Mouse (Mus musculus) frontal cortex, postnatal 10 days (tissue): ENCODE data around the gene Trak2.
A peak's percentile ranks its signal among the peaks of the same experiment; 100 is the strongest.
"Not testable (repeated sequence)": the region's sequence is repeated elsewhere in the genome, so short reads cannot be mapped to it uniquely, and the experiment has no call there.

ENCODE experiments used
- DNase-seq, 2 experiments: peaks; one replicate each; pipeline ENCODE4 v3.0.0; 2022; ENCODE audit warnings: low spot score in 2 of 2, mixed read lengths in 1 of 2

Trak2 gene

DNA sequence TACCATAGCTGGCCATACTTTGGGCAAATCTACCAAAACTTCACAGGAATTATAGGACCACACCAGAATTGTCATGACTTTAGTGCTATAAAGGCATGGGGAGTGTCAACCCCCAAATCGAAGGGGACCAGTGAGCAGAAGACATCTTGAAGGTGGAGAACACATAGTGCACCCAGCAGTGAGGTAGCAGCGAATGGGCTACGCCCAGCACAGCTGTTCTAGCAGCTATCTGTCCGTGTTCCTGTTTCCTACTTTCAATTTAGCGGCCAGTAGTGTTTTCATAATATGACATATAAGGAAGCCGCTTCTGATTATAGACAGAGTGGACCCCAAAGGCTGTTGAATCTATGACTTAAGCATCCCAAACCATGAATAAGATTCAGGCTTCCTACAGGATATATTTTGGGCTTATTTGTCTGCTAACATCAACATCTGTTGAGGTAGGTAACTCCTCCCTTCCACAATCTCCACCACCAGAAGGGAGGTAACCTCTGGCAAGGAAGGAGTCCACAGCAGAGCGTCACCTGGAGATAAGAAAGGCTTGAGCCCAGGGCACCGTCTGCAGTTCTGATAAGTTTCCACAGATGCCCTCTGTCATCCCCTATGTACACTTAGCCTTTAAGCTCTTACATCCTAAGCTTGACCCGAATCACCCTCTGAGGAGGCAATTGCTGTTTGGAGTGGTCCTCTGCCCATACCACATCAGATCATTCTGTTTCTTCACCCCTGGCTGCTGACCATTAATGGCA is 19.4 kb downstream of the Trak2 start:
- no peak for DNase-seq

DNA sequence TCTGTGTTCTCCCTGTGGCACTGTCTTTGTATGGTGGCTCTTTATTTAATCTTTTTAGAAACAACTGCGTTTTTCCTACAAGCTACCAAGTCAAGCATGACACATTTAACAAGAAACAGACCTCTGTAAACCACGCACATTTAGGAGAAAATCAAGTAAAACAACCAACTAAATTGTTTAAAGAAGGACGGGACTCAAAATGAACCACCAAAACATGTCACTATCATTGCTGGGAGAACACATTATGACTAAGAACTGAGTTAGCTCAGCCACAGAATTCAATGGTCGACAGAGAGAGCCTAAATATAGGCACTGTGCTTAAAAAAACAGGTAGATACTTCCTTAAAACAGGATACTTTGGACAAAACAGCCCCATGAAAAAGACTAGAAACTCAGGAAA is 20.2 kb downstream of the Trak2 start:
- no peak for DNase-seq

DNA sequence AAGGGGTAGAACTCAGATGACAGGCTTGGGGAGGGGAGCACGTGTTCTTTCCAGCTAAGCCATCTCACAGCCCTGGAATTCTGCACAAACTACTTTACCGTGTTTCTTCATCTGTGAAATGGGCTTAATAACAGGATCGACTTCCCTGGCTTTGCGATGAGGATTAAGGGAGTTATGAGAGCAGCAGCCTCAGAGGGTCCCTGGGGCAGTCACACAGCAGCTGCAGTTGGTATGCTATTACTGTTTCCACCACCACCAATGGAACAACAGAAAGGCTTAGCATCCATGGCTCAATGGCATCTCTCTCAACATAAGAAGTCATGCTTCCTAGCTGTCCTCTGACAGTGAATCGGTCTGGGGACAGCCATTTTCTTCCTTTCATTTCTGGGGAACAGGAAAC is 20.7 kb downstream of the Trak2 start:
- no peak for DNase-seq

DNA sequence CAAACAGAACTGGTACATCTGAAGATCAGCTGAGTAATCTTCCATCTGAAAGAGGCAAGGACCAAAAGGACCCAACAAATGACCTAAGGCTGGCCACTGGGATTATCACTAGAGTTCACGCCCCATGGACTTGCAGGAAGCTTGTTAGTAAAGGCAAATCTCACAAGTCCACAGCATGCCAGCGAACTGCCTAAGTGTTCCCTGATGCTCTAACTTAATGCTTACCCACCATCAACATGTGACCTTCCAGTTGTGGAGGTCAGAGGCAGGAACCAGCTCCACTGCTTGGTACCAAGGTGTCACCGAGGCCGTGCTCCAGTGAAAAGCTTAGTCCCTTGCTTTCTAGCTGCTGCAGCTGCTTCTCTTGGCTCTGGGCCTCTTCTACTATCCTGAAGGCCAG is 21.4 kb downstream of the Trak2 start:
- DNase-seq = no peak

DNA sequence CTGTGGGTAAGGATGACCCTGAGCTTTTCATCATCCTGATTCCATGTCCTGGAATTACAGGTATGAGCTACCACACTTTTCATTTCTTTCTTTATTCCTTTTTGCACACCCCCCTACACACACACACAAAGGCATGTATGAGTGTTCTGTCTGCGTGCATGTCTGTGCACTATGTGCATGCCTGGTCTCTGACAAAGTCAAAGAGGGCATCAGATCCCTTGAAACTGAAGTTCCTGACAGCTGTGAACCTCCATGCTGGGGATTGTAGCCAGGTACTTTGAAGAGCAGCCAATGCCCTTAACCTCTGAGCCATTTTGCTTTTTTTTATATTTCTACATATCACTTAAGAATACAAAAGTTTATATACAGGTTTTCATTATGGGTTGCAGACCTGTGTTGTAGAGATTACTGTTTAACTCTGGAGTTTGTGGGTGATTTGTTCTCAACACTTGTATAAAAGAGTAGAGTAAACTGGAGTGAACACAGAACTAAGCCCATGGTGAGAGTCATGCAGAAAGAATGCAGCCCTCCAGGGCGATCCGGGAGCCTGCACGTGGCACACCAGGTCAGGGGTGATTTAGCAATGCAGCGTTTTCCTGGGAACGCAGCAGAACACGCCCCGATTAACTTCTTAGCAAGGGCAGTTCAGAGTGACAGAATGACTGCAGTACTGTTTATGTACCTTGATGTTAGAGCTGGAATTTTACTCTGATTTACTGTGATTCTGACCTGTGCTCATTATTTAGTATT is 22.2 kb downstream of the Trak2 start:
- no peak for DNase-seq

DNA sequence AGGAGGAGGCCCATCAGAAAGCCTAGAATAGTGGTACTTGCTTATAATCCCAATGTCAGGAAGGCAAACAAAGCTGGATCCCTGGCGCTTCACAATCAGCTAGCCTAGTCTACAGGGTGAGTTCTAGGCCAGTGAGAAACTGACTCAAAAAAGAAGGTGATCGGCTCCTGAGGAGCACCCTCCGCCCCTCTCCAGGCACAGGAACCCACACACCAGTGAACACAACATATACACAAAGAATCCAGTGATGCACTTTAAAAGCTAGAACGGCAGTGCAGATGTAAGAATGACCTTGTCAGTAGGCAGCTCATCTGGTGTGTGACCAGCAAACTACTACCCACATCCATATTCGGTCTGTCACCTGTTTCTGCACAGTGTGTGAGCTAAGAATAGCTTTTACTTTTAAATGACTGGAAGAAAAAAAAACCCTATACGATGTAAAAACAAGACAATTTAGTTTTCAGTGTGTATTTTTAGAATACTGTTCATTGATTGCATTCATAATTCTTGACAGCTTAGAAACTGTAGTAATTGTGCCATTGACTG is 23.6 kb downstream of the Trak2 start:
- DNase-seq = no peak

DNA sequence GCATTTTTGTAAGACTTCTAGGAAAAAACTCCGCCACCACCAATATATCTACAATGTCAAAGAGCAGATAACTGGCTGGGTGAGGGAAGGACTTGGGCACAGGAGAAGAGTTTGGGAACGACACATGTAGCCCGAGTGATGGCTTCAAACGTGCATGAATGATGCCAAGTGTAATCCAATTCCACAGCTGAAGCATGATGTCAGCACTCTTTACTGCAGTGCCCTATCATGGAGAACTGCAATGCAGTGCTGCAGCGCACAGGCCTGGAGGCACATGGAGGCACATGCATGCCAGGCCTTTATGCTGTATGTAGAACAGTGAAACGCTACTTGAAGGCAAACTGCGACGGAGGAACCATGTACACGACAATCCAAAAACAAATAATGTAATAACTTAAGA is 26.5 kb downstream of the Trak2 start:
- no peak for DNase-seq

DNA sequence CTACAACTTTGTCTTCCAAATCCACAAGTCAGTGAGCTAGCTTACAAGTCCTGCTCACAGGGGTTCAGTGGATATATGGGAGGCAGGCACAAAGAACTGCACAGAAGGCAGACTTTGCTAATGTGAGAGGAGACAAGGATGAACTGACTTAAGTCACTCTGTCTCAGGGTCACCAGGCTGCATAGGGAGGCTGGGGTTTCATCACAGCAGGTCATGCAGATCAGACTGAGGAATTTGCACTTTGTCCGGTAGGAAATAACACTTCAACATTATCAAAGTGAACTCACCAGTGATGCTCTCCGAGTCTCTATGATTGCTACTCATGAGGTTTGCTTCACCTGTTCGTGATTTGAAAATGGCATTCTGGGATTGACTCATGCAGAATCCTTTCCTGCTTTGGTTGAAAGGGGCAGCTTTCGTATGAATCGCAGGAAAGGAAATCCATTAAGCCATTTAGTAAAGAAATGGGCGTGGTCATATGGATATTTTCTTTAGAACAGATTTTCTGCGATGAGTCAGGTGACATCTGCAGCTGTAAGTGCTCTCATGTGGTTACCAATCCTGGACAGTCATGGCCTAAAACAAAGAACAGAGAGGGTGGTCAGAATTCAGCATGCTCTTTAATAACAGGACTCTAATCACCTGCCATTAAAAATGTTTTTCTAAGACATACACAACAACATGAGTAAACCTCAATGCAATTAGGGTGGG is 27.1 kb downstream of the Trak2 start:
- no peak for DNase-seq

DNA sequence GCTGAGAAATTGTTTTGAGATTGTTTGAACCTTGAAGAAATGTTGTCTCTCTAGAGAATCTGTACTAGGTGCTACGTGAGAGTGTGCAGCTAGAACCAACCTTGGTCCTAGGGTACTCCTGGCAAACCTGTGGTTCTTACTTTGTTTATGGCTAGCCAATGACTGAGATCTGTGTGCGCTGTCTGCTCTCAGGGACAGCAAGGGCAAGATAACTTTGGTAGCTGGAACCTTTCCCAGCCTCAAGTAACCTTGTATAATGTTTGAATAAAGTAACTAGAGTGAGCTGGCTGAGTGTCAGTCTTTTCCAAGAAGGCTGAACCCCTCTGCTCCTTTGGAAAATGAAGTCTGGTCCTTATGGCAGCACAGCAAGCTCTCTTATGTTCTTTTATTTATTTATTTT is 27.7 kb downstream of the Trak2 start:
- no peak for DNase-seq

DNA sequence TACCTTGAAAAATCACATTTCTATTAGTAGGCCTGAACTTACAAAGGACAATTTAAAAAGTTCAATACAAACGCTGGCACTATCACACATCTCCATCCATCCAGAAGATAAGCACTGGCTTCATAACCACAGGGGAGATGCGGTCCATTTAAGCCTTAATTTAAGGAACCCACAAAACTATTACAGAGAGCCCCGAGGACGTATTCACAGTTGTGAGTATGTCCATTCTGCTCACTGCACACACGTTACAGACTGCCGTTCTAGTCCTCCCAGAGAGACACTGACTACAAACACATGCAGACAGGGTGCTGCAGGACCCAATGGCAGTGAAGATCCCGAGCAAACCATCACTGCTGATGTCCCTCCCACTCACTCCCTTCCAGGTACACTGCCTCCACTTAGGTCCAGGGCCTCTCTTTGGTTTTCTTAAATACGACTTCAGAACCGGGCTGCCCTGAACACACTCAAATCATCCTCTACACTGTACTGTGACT is 35.6 kb downstream of the Trak2 start:
- DNase-seq = no peak

DNA sequence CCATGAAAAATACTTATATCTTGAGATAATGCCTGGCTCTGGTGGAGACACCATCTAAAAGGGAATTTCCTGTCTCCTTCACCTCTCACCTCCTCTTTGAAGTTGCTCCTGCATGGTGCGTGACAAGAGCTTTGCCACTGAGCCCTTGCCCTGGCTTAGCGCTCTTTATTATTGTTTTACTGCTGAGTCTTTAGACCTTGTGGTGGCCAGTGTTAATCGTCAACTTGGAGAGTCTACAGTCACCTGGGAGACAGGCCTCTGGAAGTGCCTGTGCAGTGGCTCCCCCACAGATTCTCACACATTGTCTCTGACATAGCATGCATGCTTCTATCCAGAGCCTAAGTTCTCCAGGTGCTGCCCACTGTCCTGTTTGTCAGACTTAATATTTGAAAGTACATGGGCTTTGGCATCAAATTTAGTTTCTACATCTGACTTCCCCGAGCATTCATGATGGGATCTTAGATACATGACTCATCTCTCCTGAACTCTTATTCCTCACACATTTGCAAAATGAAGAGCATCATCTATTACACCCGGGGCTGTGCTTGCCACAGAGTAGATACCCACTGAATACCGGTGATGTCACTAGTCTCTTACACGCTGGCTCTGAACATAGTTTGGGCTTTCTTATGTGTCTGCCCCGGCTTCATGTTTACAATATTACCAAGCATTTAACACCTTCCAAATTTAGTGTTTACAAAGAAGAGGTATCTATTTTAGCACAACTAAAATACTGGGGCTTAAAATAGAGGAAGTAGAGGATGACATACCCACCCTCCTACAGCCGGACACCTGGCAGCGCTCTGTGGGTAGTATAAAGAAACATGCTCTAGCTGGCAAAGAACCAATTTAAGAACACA is 36.3 kb downstream of the Trak2 start:
- DNase-seq = no peak

DNA sequence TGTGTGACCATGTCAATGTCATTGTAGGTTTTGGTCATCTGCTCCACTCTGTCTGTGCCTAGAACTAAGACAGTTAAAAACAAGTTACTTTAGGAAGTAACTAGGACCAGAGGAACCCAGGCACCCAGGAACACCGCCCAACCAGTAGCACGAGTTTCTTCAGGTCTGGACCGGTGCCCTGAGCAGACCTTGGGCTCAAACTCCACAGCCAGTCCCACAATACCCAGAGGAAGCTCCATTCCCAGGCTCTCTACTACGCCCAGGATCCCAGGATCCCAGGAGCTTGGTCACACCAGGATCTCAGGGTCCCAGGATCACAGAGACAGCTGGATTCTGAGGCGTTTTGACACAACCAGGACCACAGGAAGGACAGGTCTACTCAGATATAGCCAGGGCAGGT is 46.6 kb downstream of the Trak2 start:
- no peak for DNase-seq

DNA sequence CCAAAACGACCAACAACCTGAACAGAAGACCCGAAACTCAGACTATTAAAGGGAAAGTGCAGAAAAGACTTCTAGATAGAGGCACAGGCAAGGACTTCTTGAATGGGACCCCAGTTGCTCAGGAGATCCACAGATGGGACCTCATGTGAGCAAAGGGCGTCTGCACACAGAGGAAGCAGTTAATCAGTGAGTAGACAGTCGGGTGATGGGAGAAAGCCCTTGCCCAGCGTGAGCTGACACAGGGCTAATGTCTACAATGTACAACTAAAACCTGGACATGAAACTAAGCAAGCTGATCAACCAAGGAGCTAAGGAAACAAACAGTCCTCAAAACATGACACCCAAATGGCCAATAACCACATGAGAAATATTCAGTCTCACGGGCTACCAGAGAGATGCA is 55.7 kb downstream of the Trak2 start:
- no peak for DNase-seq

DNA sequence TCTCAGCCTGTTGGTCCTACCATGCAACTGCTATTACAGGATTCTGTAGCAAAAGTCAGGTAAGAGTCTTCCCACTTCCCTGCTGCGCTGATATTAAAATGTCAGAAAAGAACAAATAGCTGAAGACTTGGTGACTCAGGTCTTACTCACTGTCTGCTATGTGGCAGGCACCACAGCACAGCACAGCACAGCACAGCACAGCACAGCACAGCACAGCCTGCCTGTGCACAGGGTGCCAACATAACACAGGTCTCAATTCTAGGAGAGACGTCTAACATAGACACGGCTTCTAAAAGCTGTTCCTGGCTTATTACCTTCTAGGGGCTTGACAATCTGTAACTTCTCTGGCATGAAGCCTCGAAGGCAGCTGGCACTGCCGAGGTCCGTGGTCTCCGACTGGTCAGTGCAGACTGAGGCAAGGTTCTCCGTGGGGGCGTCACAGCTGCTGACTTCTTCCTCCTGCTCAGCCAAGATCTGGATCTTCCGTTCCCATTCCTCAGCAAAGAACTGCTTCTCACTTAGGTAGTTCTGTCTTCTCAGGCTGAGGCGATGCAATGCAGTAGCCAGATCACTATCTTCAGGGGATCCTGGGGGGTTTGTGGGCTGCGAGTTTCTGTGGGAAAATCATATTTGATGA is 63.5 kb downstream of the Trak2 start:
- no peak for DNase-seq

DNA sequence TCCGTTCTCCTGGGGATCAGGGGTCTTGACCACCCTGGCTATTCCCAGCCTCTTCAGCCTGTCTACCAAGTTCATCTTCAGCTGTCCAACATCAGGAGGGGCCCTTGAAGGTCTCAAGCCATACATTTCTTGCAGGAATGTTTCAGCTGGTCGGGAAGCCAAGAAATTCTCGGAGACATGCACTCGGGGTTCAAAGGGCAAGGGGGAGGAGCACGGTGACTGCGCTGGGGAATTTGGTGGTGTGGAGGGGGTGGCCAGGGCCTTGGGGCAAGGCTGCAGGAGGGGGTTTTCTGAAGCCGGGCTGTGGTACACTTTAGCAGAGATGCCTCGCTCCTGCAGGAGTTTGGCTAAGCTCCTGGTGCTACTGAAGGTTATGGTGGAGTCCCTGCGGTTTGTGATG is 69.5 kb downstream of the Trak2 start:
- DNase-seq = no peak

DNA sequence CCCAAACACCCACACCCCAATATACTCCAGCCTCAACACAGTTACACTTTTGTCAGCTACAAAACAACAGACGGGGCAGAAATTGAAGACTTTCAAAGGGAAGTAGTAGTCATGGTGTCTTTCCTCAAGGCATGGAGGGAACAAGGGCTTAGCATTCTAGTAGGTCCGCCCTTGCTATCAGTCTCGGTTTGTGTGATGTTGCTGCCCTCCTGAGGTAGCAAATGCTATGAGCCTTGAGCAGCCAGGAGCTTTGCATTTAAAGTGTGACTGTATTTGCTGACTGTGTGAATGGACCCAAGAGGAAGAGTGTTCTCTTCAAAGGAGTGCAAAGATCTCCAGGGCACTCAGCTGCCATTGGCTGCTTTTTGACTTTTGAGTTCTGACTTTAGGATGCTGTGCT is 75.7 kb downstream of the Trak2 start:
- DNase-seq = peak in 1 of 2 experiments; percentile 19

DNA sequence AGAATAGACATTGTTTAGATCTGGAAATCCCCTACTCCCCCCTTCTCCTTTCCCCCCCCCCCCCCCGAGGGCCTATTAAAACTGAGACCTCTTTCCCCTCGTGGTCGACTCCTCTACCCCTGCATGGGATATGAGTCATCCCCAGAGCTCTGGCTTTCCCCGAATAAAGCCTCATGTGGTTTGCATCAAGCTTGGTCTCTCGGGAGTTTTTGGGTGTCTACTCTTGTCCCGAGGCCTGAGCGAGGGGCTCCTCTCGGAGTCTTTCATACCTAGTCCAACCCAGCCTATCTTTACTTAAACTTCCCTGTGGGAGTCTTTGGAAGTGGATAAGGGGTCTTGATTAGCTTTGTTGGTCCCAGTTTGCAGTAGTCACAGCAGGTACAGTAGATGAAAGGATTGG is 80.8 kb downstream of the Trak2 start:
- not testable (repeated sequence) for DNase-seq

DNA sequence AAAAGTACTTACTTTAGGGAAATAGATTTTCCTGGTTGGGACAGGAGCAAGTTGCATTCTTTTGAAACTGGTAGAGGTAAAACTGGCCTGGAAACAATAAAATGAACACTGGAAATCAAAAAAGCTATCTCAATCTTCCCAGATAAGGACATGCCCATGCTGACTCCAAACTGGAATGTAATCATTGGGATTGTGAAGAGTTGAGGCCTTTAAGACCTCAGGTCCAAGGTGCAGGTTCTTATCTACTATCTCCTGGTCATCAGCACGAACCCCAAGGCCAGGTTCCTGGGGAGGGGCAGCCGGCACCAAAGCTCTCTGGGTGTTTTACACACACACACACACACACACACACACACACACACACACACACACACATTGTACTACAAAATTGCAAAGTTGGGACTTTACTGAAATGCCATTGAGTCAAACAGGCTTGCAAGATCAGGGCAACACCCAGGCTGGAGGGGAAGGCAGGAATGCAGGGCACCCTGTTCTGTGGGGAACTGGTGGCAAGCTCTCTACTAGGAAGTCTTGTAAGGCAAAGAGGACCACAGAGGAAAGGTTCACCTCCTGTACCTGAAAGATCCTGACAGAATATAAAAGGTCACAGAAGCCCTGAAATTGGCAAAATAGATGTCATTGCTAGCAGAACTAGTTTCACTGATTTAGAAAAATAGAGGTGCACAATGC is 81.6 kb downstream of the Trak2 start:
- DNase-seq = not testable (repeated sequence)

DNA sequence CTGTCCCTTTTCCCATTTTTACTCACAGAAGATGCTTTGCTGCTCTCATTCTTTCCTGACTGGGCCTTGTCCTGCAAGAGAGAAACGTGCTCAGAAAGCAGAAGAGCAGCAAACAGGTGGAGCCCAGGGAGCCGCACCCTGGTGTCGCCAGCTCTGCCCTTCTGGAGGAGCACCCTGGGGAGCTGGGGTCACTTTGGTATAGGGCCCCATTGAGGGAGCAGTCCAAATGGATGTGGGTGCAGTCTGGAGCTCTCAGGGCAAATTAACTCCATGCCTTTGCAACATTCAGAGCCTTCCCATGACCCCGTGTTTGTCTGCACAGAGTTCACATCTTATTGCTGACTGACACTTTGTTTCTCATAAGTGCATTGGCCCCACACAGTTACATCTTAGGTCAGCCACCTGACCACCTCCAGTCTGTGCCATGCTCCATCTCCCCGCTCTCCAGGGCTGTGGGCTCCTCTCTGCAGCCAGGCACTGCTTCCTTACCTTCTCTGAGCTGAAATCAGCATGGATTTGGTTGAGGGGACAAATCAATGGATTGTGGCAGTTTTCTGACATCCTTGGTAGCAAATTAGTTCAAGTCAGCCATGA is 82.4 kb downstream of the Trak2 start:
- DNase-seq = not testable (repeated sequence)
